ENCODE assay signal across 26 mouse cellular contexts in genomic region chr4:98698921-98699320, GRCm38 (mm10). TPM values are rescaled to one million over a fixed set of nuclear protein-coding genes. Genes with fewer than 3 reads are reported as not detected.
"Had no signal": no experiment of that assay in that cellular context is flagged by ENCODE, and none has a peak within 500 bp of the region (broad histone marks: within the 10 kb centered on the region; RNA-seq: fewer than 3 reads in every experiment).

No protein-coding gene starts in this region.

- H3K9me3 ChIP-seq: limb, embryonic 10.5 days; limb, embryonic 13.5 days; liver, embryonic 13.5 days; megakaryocyte, embryonic 14.5 days; midbrain, embryonic 15.5 days; neural tube, embryonic 12.5 days; neural tube, embryonic 15.5 days had no signal

- H3K4me3 ChIP-seq: limb, embryonic 10.5 days; limb, embryonic 13.5 days; liver, embryonic 13.5 days; megakaryocyte, embryonic 14.5 days; midbrain, embryonic 15.5 days; neural tube, embryonic 12.5 days; neural tube, embryonic 15.5 days had no signal

- DNase-seq: kidney, adult 11 months; kidney, adult 9 months; kidney, postnatal 14 days; layer of hippocampus, postnatal 36 days; liver; liver, embryonic 13.5 days; liver, postnatal 0 days; lung, embryonic 14.5 days; right cerebral cortex, adult 18-20 months; right cerebral cortex, postnatal 14 days; right cerebral cortex, postnatal 4 days; thymus, adult 2 months; thymus, postnatal 14 days; thymus, postnatal 4 days had no signal

- H3K27me3 ChIP-seq: limb, embryonic 13.5 days; liver, embryonic 13.5 days; megakaryocyte, embryonic 14.5 days; midbrain, embryonic 15.5 days; neural tube, embryonic 12.5 days; neural tube, embryonic 15.5 days had no signal

- H3K4me1 ChIP-seq: liver, embryonic 13.5 days; megakaryocyte, embryonic 14.5 days; midbrain, embryonic 15.5 days; neural tube, embryonic 12.5 days had no signal

- H3K36me3 ChIP-seq: limb, embryonic 10.5 days; limb, embryonic 13.5 days; liver, embryonic 13.5 days; midbrain, embryonic 15.5 days; neural tube, embryonic 12.5 days; neural tube, embryonic 15.5 days had no signal

- H3K27ac ChIP-seq: limb, embryonic 10.5 days; limb, embryonic 13.5 days; liver, embryonic 13.5 days; macrophage; midbrain, embryonic 15.5 days; neural tube, embryonic 12.5 days; neural tube, embryonic 15.5 days; stomach, postnatal 0 days had no signal

- H3K4me2 ChIP-seq: limb, embryonic 13.5 days; liver, embryonic 13.5 days; lung, embryonic 14.5 days; midbrain, embryonic 11.5 days; midbrain, embryonic 15.5 days; neural tube, embryonic 12.5 days; neural tube, embryonic 15.5 days had no signal

- ATAC-seq: liver, postnatal 0 days; lung, postnatal 0 days; midbrain, embryonic 15.5 days had no signal

- H3K9ac ChIP-seq: limb, embryonic 13.5 days; liver, embryonic 13.5 days; liver, postnatal 0 days; lung, embryonic 14.5 days; midbrain, embryonic 15.5 days; neural tube, embryonic 12.5 days; neural tube, embryonic 15.5 days had no signal

RNA-seq across cellular contexts. Expression of gene L1td1, which starts 27.6 kb away (rescaled TPM):
- total RNA-seq: layer of hippocampus, adult 8-10 months; layer of hippocampus, postnatal 36 days; left cerebral cortex, postnatal 25 days had no signal
- polyA plus RNA-seq: liver, embryonic 13.5 days; liver, postnatal 0 days; lung, postnatal 0 days; macrophage; midbrain, embryonic 11.5 days; midbrain, embryonic 15.5 days; neural tube, embryonic 12.5 days; neural tube, embryonic 15.5 days; stomach, postnatal 0 days; thymus, adult 2 months had no signal
